Mouse (Mus musculus) lung, postnatal 25 days (tissue): ENCODE measurements around the gene Ucn3.
"Not testable (repeated sequence)": the region's sequence is repeated elsewhere in the genome, so short reads cannot be mapped to it uniquely, and the experiment has no call there.

ENCODE experiments used
- DNase-seq: peaks from one replicate; pipeline ENCODE4 v3.0.0; 2022; ENCODE audit warnings: low spot score

The Ucn3 gene

DNA sequence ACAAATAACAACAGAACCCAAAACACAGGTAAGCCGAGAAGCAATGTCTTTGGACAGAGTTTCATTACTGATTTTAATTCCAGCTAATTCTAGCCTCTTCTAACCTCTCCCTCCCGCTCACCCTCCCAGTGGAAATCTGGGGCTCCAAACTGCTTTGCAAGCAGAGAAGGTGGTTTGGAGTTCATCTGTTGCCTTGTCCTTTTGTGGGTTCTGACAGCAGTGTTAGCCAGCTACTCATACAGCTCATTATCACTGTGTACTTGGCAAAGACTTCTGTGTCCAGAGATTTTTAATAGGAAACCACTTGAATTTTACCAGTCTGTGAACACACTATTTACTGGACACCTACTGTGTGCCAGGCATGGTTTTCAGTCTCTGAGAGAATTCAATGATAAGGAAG is at the start of gene Ucn3:
Ucn3 (minus strand) TSS at position 101 of the 400 bp plus-strand sequence.
- no peak for DNase-seq

DNA sequence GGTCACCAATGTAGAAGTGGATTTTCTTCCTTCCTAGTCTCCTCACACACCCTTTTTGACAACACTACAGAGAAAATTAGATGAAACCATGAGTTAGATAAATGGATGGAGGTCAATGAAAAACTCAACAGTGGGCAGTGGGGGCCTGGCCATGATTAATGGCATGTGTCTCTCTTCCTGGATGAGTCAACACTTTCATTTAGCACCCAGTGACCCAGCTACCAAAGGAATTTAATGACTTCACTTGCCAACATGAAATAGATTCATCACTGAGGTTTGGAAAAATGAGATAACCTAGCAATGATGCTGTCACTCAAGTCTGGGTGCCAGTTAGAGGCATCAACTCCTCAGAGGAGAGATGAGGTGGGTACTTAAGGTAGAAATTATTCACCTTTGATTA is 46.9 kb upstream of the Ucn3 start:
- no peak for DNase-seq

DNA sequence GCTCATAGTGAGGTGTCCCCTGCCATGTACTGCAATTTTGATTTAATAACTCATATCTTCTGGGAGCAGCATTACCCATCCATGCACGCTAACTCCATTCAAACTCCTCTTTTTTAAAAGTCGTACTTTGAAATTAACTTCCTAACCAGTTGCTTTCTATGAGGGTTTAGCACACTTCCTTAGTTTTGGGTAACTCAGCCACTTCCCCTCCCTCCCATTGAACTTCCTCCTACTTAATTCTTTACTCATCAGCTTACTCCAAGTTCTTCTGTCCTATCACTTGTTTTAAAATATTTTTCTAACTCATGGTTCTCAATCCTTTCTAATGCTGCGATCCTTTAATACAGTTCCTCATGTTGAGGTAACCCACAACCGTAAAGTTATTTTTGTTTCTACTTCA is 23.7 kb upstream of the Ucn3 start:
- no peak for DNase-seq

DNA sequence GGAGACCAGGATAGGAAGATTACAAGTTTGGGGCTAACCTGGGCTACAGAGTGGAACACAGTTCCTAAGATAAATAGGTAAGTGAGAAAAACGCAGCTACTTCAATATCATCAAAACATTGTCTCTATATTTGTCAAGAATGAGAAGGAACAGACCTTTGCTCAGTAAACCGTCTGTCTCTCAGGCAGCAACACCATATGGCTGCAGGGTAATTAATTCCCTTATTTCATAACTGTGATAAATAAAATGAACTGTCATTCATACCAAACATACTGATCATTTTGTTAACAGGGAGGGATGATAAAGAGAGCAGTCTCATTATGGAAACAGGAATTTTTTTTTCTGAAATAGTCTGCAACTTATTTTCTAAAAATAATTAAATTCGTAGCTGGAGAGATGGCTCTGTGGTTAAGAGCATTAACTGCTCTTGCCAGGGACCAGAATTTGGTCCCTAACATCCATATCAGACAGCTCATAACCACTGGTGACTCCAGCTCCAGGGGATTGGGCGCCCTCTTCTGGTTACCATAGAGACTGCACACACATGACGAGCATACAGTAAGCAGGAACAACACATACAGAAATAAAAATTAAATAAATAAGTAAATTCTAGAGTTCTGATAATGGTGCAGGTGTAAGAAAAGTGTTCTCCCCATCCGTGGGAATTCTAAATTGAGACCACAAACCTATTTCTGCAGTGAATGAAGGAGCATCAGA is 6.2 kb upstream of the Ucn3 start:
- DNase-seq = no peak

DNA sequence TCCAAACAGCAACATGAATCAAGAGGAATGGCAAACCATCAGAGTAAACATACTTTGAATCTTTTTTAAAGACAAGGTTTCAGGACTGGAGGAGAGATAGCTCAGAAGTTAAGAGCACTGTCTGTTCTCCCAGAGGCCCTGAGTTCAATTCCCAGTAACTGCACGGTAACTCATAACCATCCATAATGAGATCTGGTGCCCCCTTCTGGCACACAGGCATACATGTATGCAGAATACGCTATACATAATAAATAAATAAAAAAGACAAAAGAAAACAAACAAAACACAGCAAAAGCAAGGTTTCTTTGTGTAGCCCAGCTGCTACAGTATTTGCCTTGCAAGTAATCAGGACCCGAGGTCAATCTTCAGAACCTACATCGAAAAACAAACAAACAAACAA is 4.3 kb upstream of the Ucn3 start:
- DNase-seq = no peak

DNA sequence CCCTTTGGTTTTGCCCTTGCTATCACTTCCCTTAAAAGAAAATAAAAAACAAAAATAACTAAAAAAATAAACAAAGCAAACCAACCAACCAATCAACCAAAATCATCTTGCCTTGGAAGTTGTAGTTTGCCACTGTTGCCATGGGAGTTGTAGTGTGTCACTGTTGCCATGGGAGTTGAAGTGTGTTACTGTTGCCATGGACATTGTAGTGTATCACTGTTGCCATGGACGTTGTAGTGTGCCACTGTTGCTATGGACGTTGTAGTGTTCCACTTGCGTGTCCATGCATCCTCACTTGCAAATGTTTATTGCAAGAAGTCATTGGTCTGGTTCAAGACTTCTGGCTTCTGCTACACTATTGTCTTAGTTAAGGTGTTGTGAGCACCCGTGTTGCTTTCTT is 2.1 kb upstream of the Ucn3 start:
- DNase-seq = no peak

DNA sequence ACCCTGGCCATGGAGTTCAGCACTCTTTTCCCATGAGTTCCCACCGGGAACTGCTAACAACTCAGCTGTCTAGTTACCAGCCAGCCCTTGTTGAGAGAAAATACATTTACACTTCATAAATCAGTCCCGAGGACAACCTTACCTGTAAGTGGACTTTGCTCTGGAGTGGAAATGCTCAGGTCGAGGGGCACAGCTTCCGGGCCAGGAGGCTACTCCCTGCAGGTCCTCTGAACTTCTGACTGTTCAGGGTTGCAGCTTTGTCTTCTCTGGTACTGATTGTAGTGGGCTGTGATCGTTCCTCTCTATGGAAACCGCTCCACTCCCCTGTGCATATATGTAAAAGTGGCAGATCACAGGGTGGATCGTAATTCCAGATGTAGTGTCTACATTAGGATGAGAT is 450 bp downstream of the Ucn3 start:
- DNase-seq = no peak

DNA sequence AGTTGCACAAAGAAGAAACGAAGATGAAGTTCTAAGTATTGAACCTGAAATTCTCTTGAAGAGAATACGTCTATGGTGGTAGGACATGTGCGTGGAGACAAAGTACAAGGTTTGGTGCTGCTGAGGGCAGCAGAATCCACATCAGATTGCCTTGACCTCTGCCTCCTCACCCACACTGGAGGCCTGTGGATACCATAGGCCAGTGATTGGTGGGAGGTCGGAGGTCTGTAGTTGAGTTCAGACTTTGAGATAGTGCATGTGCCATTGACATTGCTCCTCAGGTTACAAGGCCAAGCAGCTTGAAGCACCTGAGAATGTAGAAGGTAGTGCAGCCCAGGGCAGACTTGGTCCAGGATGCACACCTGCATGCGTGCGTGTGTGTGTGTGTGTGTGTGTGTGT is 19.1 kb downstream of the Ucn3 start:
- DNase-seq = no peak

DNA sequence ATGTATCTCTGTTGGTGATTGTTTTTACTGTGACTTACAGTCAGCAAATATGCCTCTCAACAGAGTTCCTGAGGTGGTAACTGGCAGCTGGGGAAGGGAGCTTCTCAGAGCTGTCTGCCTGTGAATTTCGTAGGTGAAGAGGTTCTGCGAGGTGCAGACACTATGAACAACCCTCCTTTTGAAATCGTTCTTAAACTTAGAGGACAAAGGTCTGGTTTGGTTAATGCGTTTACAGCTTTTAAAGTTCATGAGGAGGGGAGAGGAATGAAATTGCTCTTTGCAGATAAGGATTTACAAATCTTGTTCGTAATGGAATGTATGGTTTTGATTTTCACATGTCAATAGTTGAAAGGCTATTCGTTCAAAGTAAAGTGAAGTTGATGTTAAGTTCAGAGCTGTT is 19.5 kb downstream of the Ucn3 start:
- no peak for DNase-seq

DNA sequence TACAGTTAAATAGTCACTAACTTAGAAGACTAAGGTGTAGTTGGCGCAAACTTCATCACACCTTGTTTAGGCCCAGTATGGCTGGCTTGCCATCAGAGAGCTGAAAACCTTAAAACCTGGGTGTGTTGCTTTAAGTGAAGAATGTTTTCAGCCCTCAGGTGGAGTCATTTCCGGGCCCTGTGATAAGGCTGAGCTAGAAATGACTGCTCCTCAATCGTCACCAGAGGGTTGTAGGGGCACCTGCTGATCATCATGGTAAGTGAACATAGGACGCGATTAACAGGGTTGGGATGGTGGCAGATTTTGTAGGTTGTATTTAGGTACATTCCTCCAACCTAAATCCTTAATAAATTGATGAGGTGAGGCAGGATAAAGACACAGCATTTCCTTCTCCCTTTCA is 20.7 kb downstream of the Ucn3 start:
- DNase-seq = no peak

DNA sequence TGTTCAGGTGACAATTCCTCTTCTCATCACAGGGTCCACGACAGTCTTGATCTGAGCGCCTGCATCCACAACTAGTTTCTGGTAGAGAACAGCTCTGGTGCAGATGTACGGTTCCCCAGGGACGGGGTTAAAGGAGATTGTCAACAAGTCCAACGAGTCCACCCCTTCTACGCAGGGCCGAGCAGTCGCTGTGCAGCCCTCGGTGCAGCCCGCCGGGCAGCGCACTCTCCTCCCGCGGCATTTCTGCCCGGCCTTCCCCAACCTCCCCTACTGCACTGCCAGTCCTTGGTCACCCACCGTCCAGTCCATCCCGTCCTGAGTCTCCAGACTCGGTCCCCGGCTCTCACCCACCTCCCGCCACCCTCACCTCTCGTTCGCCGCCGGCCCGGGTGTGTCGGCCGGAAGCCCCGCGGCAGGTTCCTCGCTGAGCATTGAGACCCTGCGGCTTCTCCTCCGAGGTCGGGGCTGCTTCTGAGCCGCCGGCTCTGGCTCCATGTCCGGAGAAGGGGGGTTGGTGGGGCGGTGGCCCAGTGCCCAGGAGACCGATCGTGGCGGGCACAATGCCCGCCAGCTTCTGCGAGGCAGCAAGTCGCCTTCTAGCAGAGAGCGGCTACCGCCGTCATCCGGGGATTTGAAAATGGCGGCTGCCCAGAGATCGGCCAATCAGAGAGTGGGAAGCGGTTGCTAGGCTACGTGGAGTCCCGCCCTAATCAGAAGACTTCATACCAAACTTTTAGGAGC is 27.4 kb downstream of the Ucn3 start, which contains the start of the genes Net1 and Tubal3:
Net1 (minus strand) TSS at position 650 of the 741 bp plus-strand sequence.
Tubal3 (plus strand) TSS at position 704 of the 741 bp plus-strand sequence.
- peak; percentile 88 for DNase-seq

DNA sequence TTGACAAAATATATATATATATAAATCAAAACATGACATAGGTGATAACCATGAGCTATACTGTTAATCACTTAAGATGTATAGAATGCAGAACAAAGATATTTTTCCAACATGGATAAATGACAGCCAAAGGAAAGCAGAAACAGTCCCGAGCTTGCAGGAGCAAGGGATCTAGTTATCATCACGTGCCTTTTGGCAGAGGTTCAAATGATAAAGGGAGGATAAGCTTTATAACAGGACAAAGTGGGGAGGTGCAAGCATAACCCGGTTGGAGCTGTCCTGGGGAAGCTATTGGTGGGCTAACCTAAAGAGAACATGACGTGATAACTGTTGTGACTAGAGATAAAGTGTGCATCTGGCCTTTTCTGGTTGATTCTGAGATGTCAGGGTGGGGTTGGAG is 31.6 kb downstream of the Ucn3 start:
- DNase-seq = no peak

DNA sequence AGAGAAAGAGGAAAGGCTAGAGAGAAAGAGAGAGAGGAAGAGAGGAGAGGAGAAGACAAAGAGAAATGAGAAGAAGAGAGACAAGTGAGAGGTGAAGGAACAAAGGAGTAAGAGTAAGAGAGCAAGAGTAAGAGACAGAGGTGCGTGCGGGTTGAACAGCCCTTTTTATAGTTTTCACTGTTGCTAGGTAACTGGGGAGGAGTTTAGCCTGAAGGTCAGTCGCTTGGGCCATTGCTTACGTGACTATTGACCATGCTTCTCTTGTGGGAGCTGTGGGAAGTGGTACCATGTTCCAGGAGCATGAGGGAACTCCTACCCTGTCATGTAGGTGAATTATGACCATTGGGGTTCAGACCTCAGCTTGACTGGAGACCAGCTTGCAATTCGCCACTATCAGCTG is 34.8 kb downstream of the Ucn3 start:
- no peak for DNase-seq

DNA sequence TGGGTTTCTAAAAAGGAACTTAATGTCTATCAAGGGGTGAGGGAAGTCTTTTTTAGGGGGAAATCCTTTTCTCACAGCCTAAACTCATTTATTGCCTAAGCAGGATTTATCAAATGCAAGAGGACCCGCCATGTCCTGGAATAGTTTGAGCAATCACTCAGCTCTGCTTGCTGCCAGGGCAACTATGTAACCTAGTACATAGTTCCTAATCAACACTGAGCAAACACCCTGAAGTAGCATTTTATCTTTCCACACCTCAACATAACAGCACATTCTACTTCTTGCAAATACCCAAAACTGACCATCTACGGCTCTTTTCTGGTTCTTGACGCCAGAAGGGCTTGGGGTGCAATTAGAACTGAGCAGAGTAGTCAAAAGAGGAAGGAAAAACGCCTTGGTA is 36.9 kb downstream of the Ucn3 start:
- DNase-seq = peak; percentile 36

DNA sequence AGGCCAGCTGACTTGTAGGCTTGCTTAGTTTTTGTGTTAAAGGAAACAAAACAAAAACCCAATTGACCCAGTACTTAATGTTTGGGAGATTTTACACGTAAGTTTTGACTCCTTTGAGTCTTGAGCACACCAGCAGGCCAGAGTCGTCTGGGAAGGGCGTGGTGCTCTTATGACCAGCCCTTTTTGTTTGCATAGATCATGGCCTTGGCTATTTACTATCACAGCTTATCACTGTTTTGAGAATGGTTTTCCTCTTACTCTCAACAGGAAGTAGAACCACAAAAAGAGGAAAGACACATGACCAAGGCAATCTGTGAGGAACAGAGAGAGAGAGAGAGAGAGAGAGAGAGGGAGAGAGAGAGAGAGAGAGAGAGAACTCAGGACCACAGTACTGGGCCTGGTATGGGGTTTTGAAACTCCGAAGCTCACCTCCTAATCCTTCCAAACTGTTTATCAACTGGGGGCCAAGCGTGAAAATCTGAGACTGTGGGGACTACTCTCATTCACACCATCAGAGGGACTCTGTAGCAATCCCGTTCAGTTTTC is 37.9 kb downstream of the Ucn3 start:
- no peak for DNase-seq

DNA sequence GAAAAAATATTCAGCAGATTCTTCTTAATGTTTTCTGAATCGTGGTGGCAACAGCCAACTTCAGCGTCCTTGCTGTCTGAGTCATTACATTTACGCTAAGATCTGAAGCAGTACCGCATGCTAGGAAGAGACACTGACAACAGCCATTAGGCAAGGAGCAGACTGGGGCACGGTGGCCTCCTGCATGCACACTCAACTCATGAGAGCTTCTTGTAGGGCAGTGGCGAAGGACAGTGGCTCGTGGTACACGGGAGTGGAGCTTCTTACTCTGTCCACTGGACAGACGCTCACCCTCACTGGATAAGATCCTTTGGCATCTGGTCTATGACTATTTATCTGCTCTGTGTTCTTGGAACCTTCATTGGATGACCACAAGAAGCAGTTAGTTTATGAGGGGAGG is 45.8 kb downstream of the Ucn3 start:
- DNase-seq = no peak

DNA sequence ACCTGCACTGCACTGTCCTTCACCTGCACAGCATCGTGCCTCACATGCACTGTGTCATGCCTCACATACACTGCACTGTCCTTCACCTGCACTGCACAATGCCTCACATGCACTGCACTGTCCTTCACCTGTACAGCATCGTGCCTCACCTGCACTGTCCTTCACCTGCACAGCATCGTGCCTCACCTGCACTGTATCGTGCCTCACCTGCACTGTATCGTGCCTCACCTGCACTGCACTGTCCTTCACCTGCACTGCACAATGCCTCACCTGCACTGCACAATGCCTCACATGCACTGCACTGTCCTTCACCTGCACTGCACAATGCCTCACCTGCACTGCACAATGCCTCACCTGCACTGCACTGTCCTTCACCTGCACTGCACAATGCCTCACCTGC is 46.9 kb downstream of the Ucn3 start:
- not testable (repeated sequence) for DNase-seq

DNA sequence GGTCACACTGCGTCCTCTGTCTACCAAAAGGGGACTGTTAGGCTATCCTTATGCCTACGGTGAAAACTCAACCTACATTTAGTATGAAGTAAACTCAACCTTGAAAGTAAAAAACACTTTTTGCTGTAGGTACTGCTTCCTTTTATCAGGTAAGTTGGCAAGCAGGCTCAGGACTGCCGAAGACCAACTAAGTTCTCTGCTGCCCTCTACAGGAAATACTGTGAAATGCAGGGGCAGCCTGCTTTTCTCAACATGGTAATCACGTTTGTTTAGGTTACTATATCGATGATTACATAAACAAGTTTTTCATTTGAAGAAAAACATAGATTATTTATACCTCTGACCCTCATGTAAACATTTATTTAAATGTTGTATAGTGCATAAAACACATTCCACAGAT is 48.2 kb downstream of the Ucn3 start:
- peak; percentile 85 for DNase-seq

DNA sequence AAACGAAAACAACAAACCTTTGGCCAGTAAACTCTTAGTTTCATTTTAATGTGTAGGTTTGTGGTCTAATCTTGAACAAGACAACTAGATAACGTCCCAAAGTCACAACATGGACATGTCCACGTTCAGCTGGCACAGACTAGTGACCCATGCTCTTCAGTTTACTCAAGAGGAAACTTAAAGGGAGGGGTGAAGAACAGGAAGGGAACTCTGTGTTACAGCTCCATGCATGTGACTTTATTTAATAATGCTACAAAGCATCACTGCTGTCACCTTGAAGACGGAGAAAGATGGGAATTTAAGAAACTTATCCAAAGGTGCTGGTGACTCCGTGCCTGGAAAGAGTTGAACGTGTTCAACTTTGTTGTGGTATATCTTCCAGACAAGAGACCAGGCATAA is 49.1 kb downstream of the Ucn3 start:
- DNase-seq = peak; percentile 36

DNA sequence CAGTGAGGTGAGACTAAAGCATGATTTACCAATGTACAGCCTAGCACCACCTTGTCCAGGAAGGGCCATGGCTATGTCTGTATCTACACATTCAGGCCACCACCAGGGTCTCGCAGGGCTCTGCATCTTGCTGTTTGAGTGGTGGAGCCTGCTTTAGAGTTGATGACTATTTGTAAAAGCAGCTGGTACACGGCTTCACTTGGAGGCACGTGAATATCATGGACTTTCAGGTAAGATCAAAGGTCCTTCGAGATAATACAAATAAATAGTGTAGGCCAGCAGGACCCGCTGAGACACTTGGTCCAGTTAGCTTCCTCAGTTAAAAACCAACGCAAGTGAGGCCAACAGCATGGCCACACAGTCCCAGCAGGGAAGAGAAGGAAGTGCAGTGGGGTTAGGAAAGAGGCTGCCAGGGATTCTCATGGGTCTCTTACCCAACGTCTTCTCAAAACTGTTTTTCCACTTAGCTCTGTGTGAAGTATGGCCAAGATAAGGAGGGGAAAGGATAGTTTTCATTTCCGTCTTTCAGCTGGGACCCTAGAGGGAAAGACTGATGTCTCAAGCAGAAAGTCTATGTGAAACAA is 49.7 kb downstream of the Ucn3 start:
- no peak for DNase-seq

DNA sequence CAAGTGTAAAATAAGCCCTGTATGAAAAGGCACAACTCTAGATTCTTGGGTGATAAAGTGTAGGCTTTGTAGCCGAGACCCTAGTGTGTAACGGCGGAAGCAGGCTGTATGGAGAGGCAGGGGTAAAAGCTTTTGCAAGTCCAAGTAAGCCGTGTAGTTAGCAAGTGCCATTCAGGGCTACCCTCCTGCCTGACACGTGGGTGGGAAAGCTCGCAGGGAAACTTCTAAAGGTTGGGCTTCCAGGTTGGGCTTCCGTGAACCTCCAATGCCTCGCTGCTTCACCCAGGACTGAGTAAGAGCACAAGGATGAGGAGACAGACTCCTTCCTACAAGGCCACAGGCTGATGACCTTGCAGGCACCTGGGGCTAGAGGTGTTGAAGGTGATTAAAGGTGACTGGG is 50.6 kb downstream of the Ucn3 start:
- no peak for DNase-seq

DNA sequence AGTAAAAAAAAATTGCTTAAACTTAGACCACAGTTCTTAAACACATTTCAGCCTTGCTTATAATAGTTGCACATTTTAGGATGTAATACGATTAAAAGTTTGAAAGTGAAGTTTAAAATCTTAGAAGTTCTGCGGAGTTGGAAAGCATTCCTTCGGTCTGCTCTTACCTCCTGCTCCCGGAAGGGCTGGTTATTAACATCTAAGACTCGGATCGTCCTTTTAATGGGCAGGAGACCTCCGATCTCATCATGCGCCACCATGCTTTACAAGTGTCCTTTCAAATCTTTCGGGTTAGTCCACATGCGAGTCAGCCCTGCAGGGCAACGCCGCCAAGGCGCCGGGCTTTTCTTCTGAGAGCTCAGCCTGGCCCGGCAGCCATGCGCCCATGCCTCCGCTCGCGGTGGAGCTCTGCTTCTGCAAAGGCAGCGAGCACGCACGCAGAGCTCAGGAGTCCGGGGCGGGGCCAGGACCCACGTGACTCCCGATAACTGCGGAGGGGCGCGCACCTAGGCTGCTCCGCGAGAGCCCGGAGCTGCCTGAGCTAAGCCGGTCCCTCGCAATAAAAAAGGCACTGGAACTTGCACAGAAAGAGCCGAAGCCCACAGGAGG is 51.9 kb downstream of the Ucn3 start:
- peak; percentile 95 for DNase-seq

DNA sequence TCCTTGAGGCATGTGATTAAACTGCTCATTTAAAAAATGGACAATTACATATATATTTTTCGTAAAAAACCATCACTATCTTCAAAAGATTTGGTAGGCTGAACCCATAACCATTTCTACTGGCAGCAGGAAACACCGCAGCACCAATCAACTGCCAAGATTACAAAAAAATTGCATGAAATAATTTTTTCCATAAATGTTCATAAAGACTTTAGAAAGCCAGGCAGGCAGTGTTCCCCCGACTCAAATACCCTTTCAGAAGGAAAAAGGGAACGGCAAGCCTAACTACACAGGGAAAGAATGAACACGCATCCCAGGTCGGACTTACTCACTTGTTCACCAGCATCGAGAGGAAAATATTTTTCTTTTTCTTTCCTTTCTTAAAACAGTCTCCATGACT is 52.5 kb downstream of the Ucn3 start:
- no peak for DNase-seq
